Mouse (Mus musculus) embryonic fibroblast, embryonic 13.5 days (primary cell): ENCODE results near the gene Atat1.

Source experiments
- CTCF ChIP-seq: IDR thresholded peaks from 2 replicates; pipeline ENCODE4 v1.5.1; 2011; ENCODE audit warnings: mild to moderate bottlenecking, control low read depth, low read length, moderate library complexity, borderline replicate concordance; ENCODE audit not compliant: insufficient read depth
- POLR2A ChIP-seq: IDR thresholded peaks from 2 replicates; pipeline ENCODE4 v1.6.1; 2011; ENCODE audit warnings: low read depth, mild to moderate bottlenecking, control low read depth, low read length, moderate library complexity

- no peak for TF ChIP-seq CTCF
- no peak for TF ChIP-seq POLR2A
These were observed 26.1 kb downstream of the Atat1 start for GRCm38 (mm10) chr17:35883777-35884176.
